ENCODE assay signal across 21 mouse cellular contexts in genomic region chr5:111317526-111317925, GRCm38 (mm10). TPM values are rescaled to one million over a fixed set of nuclear protein-coding genes. Genes with fewer than 3 reads are reported as not detected.
A peak's percentile ranks its signal among the peaks of the same experiment; 100 is the strongest.
DNase-seq lines count a peak whose midpoint lies in the region; ATAC-seq and TF ChIP-seq lines count a peak whose summit lies in the region.
"Had no signal": no experiment of that assay in that cellular context is flagged by ENCODE, and none has a peak within 500 bp of the region (broad histone marks: within the 10 kb centered on the region; RNA-seq: fewer than 3 reads in every experiment).

No protein-coding gene starts in this region.

- no peaks in the 10 kb centered on the region for H3K79me2 ChIP-seq in myocyte (ENCODE audit: control insufficient read depth, insufficient read depth)

- no peak overlapping the region for H3K4me2 ChIP-seq in myocyte (ENCODE audit: low read depth)
- H3K4me2 ChIP-seq: embryonic facial prominence, embryonic 12.5 days; embryonic facial prominence, embryonic 15.5 days; forebrain, embryonic 12.5 days had no signal

- no peaks in the 10 kb centered on the region for H3K36me3 ChIP-seq in myocyte (ENCODE audit: control insufficient read depth, insufficient read depth)
- H3K36me3 ChIP-seq: embryonic facial prominence, embryonic 12.5 days; embryonic facial prominence, embryonic 15.5 days; forebrain, embryonic 10.5 days; forebrain, embryonic 12.5 days had no signal

- no peak for ATAC-seq in cerebellum, adult (ENCODE audit: insufficient number of reproducible peaks, low FRiP score, low TSS enrichment)
- ATAC-seq: forebrain, embryonic 14.5 days; forebrain, embryonic 16.5 days had no signal

- TF ChIP-seq POLR2A in myocyte (IDR thresholded peaks at IDR 0.05; ENCODE audit: insufficient read length, low read depth): no peak

- peaks cover 14% of the 10 kb centered on the region for H3K27me3 ChIP-seq in myocyte (ENCODE audit: control insufficient read depth, insufficient read depth, insufficient read length)
- H3K27me3 ChIP-seq: embryonic facial prominence, embryonic 12.5 days; embryonic facial prominence, embryonic 15.5 days; forebrain, embryonic 12.5 days had no signal

- peak; percentile 46 to 57 for DNase-seq in cerebellum, postnatal 14 days
- peak; percentile 11 for DNase-seq in gastrocnemius, postnatal 10 days
- no peak for DNase-seq in gastrocnemius, adult 8-10 months (ENCODE audit: low spot score in 2 of 2)
- DNase-seq in spleen, postnatal 14 days (ENCODE audit: low spot score in 2 of 2): no peak
- DNase-seq: adrenal gland, adult 2 months; adrenal gland, postnatal 10 days; adrenal gland, postnatal 25 days; cerebellum, adult 11-12 months; cerebellum, adult 8-10 months; cerebellum, adult 9-11 months; cerebellum, postnatal 36 days; embryo, embryonic 11 days had no signal

- no peak overlapping the region for H3ac ChIP-seq in myocyte (ENCODE audit: control insufficient read depth, insufficient read length)

- no peak overlapping the region for H3K4me3 ChIP-seq in myocyte
- H3K4me3 ChIP-seq: embryonic facial prominence, embryonic 12.5 days; embryonic facial prominence, embryonic 15.5 days; erythroblast, embryonic 14.5 days; forebrain, embryonic 10.5 days; forebrain, embryonic 12.5 days had no signal

TF ChIP-seq in myocyte, 11 proteins besides CTCF, POLR2A, EP300 and RAD21:
- peak in 2 of 3 experiments; percentile 41 to 64 for TF ChIP-seq MYOD1 (IDR thresholded peaks at IDR 0.05; ENCODE audit: control insufficient read depth in 1 of 3, insufficient read length in 2 of 3, low read depth in 2 of 3)
- TF ChIP-seq MYOG (IDR thresholded peaks at IDR 0.05; ENCODE audit: control insufficient read depth in 1 of 3, insufficient read depth in 1 of 3, insufficient read length in 2 of 3, low read depth in 2 of 3): peak in 1 of 3 experiments; percentile 14
- TF ChIP-seq TCF12 (IDR thresholded peaks at IDR 0.05; ENCODE audit: insufficient read depth, poor library complexity, severe bottlenecking): no peak

RNA-seq across cellular contexts. Expression of gene Pitpnb, which starts 13.0 kb away (rescaled TPM):
- total RNA-seq in gastrocnemius, postnatal 10 days (2021): 10 to 100 TPM; 33.8 to 35.9 TPM
- 10 to 100 TPM; 19.9 to 23.0 (median 20.1) TPM for total RNA-seq in gastrocnemius, adult 8-10 months (2022)
- 52.2 TPM for polyA plus RNA-seq in myocyte (2012; fragmentation: generic; extraction: Trizol)

Comparison
In these comparisons a context has a peak if more than half of its experiments do, and no peak if none do; other contexts are left out.
1. DNase-seq: peak in cerebellum, postnatal 14 days (2 of 2) and gastrocnemius, postnatal 10 days (single experiment); none in gastrocnemius, adult 8-10 months (0 of 2) and spleen, postnatal 14 days (0 of 2).